Mouse (Mus musculus) limb, embryonic 11.5 days (tissue): ENCODE results near the gene Jam3. TPM values are rescaled to one million over a fixed set of nuclear protein-coding genes. Genes with fewer than 3 reads are reported as not detected.
"Not testable (repeated sequence)": the region's sequence is repeated elsewhere in the genome, so short reads cannot be mapped to it uniquely, and the experiment has no call there.

Experiments
- ATAC-seq: fragments of 200-750 bp; cut with Nextera tagmentation; 2 replicates; pipeline ENCODE4 v1.8.0; 2017; ENCODE audit warnings: low read depth; ENCODE audit not compliant: insufficient number of reproducible peaks, low FRiP score, low TSS enrichment
- DNase-seq: peaks from one replicate; pipeline ENCODE4 v3.0.0-alpha.2; 2015; ENCODE audit warnings: low spot score
- H3K27ac ChIP-seq: fragments of 300-500 bp; sonication (generic); replicated peaks from 2 replicates; pipeline ENCODE4 v1.5.1; 2014; ENCODE audit warnings: low read depth, mild to moderate bottlenecking, low read length
- H3K27me3 ChIP-seq: fragments of 300-500 bp; sonication (generic); 2 replicates; pipeline ENCODE4 v1.6.1; 2014; ENCODE audit warnings: mild to moderate bottlenecking, low read length, mixed read lengths; ENCODE audit not compliant: control insufficient read depth, insufficient read depth
- H3K36me3 ChIP-seq: fragments of 300-500 bp; sonication (generic); 2 replicates; pipeline ENCODE4 v1.6.1; 2014; ENCODE audit warnings: mild to moderate bottlenecking, low read length, moderate library complexity, mixed read lengths; ENCODE audit not compliant: control insufficient read depth, insufficient read depth
- H3K4me1 ChIP-seq: fragments of 300-500 bp; sonication (generic); 2 replicates; pipeline ENCODE4 v1.6.1; 2014; ENCODE audit warnings: low read length, mixed read lengths; ENCODE audit not compliant: control insufficient read depth, insufficient read depth
- H3K4me2 ChIP-seq: fragments of 300-500 bp; sonication (generic); 2 replicates; pipeline ENCODE4 v1.6.1; 2014; ENCODE audit warnings: low read depth, mild to moderate bottlenecking, moderate library complexity; ENCODE audit not compliant: severe bottlenecking
- H3K4me3 ChIP-seq: fragments of 300-500 bp; sonication (generic); 2 replicates; pipeline ENCODE4 v1.5.1; 2014; ENCODE audit warnings: low read depth, low read length
- H3K9ac ChIP-seq: fragments of 300-500 bp; sonication (generic); 2 replicates; pipeline ENCODE4 v1.6.1; 2014; ENCODE audit warnings: mild to moderate bottlenecking, low read length
- H3K9me3 ChIP-seq: fragments of 300-500 bp; sonication (generic); 2 replicates; pipeline ENCODE4 v1.6.1; 2016; ENCODE audit warnings: low read length; ENCODE audit not compliant: control insufficient read depth
- WGBS: fragments of 180-500 bp; shearing (Covaris S2); extraction: QIAGEN DNeasy Blood & Tissue Kit; methylation state at CpG from one replicate; pipeline ENCODE4 v1.1.7; 2014; 5-methylcytosine and 5-hydroxymethylcytosine counted together
- polyA plus RNA-seq: library from polyadenylated mRNA; unstranded; fragments of >200 nt; fragmentation: Nextera tagmentation; extraction: Ambion mirVana; gene quantifications from 2 replicates; pipeline ENCODE4 v1.2.1, GENCODE M21; 2014

The Jam3 gene
- polyA plus RNA-seq, 1 experiment from 2014 or later, result 121 TPM

DNA sequence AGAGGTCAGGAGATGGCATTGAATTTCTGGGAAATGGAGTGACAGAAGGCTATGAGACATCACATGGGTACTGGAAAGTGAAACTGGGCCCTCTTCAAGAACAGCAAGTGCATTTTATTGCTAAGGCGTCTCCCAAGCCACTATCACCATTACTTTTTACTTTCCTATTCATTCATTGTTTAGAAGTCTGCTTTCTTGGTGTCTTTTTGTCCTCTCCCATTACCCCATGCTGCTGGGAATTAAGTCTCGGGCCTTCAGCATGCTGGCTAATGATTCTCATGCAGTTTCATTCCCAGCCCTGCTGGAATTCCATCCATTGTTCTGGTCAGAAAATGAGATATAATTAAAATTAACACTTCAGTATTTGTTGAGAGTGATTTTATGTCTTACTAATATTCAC lies 9.7 kb upstream of the Jam3 start:
- Histone ChIP-seq H3K27ac (no peak overlapping the region), H3K27me3 (no peaks in the 10 kb centered on the region), H3K4me3 (no peak overlapping the region), H3K36me3 (no peaks in the 10 kb centered on the region), H3K9ac (no peak overlapping the region), H3K4me1 (no peaks in the 10 kb centered on the region), H3K9me3 (no peaks in the 10 kb centered on the region), H3K4me2 (no peak overlapping the region)
- 60% methylated on average over 2 of the region's 2 CpGs for WGBS
- ATAC-seq, result no peak
- DNase-seq, result no peak

DNA sequence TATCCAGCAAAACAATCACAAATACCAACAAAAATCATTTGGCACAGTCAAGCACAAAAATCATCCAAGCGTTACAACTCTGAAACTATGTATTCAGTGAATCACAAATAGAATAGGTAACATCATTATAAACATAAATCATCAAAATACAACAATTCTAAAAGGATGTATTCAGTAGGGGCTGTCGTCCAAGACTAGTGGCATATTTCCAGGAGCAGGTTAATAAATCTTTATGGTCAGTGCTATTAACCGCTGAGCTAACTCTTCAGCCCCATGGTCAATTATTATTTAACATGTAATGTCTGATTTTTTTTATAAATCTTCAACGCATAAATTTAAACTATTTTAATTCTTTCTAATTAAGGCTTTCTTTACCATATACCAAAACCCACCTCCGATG lies 8.4 kb upstream of the Jam3 start:
- not testable (repeated sequence) for H3K4me1 ChIP-seq, H3K4me3 ChIP-seq, H3K9me3 ChIP-seq, H3K27me3 ChIP-seq, H3K36me3 ChIP-seq, ATAC-seq, DNase-seq, H3K9ac ChIP-seq, H3K4me2 ChIP-seq, H3K27ac ChIP-seq
- WGBS, result 89% methylated on average over 5 of the region's 5 CpGs

- Histone ChIP-seq H3K9me3 (no peaks in the 10 kb centered on the region), H3K27ac (no peak overlapping the region), H3K4me3 (peak overlapping the region; percentile 83; the same call in 1 of the 2 replicates), H3K36me3 (no peaks in the 10 kb centered on the region), H3K9ac (no peak overlapping the region), H3K4me2 (peak overlapping the region; percentile 71), H3K4me1 (peaks cover 13% of the 10 kb centered on the region), H3K27me3 (no peaks in the 10 kb centered on the region)
- no peak for ATAC-seq
- DNase-seq, result no peak
- WGBS, result 85% methylated on average over 4 of the region's 4 CpGs
These were observed 1.4 kb downstream of the Jam3 start for GRCm38 (mm10) chr9:27153861-27154260.

DNA sequence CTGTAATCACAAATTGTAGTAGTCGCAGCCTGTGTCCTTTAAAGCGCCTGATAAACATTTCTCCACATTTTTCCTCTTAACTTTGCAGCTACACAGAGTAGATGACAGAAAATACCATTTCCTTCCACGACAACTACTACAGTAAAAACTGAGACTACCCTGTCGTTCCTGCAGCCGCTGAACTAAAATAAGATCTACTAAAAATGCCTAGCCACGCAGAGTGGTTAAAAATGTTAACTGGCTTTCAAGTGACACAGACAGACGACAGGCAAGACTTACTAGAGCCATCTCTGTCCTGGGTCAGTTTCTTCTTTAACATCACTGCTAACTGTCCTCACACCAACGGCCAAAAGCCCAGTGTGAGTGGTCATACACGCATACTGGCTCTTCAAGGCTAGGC lies 5.4 kb downstream of the Jam3 start:
- no peaks in the 10 kb centered on the region for H3K27me3 ChIP-seq
- 57% methylated on average over 9 of the region's 9 CpGs for WGBS
- H3K4me3 ChIP-seq, result no peak overlapping the region
- H3K9ac ChIP-seq, result no peak overlapping the region
- no peak for ATAC-seq
- DNase-seq, result no peak
- H3K4me2 ChIP-seq, result no peak overlapping the region
- H3K4me1 ChIP-seq, result peaks cover 19% of the 10 kb centered on the region
- H3K27ac ChIP-seq, result no peak overlapping the region
- no peaks in the 10 kb centered on the region for H3K36me3 ChIP-seq
- H3K9me3 ChIP-seq, result no peaks in the 10 kb centered on the region

DNA sequence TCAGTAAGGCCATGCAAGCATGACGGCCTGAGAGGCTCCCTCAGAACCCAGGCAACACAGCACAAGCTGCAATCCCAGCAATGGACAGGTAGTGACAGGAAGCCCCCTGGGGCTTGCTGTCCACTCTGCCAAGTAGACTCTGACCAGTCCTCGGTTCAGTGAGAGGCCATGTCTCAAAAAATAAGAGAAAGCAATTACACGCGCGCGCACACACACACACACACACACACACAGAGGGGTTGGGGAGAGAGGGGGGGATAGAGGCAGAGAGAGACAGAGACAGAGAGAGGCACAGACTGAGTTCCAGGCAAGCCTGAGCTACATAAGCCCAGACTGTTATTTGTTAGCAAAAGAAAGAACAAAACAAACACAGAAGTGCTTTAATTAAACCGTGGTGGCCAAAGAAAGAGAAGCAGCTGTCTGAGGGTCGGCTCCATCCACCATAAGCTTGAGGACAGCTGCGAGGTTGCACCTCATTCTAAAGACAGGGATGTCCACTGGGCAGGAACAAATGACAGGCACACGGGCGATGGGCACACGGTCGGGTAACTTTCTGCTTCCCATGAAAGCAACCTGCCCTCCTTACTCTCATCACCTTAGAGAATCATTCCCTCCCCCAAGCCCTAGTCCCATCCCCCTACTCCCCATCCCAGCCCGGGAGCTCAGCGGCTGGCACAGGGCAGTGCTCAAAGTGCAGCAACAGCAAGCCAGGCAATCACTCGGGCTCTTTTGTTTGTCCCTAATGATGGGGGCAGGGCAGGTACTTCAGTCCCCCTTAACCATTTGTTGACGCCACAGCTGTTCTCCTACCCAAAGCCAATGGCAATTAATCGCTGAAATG lies 6.4 kb downstream of the Jam3 start:
- H3K9me3 ChIP-seq, result no peaks in the 10 kb centered on the region
- H3K36me3 ChIP-seq, result no peaks in the 10 kb centered on the region
- H3K27ac ChIP-seq, result no peak overlapping the region
- H3K4me1 ChIP-seq, result peaks cover 14% of the 10 kb centered on the region
- peak overlapping the region; percentile 37; the same call in 1 of the 2 replicates for H3K9ac ChIP-seq
- no peak; the same call in 1 of the 2 replicates for ATAC-seq
- H3K27me3 ChIP-seq, result no peaks in the 10 kb centered on the region
- WGBS, result 27% methylated on average over 18 of the region's 18 CpGs
- peak overlapping the region; percentile 36 for H3K4me2 ChIP-seq
- peak; percentile 56 for DNase-seq
- no peak overlapping the region for H3K4me3 ChIP-seq

DNA sequence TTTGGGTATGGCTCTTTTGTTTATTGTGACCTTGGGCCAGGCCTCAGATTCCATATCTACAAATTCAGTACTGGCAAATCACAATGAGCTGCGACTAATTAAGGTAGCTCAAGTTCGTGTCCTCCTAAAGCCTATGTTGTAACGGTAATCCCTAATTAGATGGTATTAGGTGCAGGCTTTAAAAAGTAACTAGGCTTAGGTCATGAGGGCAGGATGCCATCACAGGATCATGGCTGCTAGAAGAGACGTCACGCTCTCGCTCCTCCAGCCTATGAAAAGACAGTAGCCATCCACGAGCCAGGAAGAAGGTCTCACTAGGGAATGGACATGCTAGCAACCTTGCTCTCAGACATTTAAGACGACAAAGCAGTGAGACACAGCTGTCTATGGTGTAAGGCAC lies 7.3 kb downstream of the Jam3 start:
- no peak overlapping the region for H3K27ac ChIP-seq
- DNase-seq (no peak), ATAC-seq (no peak)
- no peaks in the 10 kb centered on the region for H3K27me3 ChIP-seq
- H3K9me3 ChIP-seq, result no peaks in the 10 kb centered on the region
- H3K4me3 ChIP-seq, result no peak overlapping the region
- WGBS, result 76% methylated on average over 8 of the region's 8 CpGs
- H3K4me1 ChIP-seq, result peaks cover 12% of the 10 kb centered on the region
- no peak overlapping the region for H3K9ac ChIP-seq
- H3K36me3 ChIP-seq, result no peaks in the 10 kb centered on the region
- H3K4me2 ChIP-seq, result no peak overlapping the region

DNA sequence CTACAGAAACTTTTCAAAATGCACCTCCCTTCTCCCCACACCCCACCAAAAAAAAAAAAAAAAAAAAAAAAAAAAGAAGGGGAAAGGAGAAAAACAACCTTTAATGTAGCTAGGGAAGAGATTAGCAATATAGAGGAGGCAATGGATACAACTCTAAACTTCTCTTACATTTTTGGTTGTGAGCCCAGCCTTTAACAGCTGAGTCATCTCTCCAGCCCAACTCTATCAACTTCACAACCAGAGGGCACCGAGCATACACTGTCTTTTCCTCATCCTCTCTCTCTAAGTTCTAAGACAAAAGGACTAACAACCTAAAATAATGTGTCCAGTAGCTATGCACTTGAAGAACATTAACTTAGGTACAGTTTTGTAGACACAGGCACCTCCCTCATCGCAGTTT lies 8.4 kb downstream of the Jam3 start:
- peaks cover 12% of the 10 kb centered on the region for H3K4me1 ChIP-seq
- DNase-seq (no peak), ATAC-seq (no peak)
- no peak overlapping the region for H3K9ac ChIP-seq
- H3K4me3 ChIP-seq, result no peak overlapping the region
- no peak overlapping the region for H3K4me2 ChIP-seq
- H3K36me3 ChIP-seq, result no peaks in the 10 kb centered on the region
- 94% methylated on average over 2 of the region's 2 CpGs for WGBS
- no peaks in the 10 kb centered on the region for H3K9me3 ChIP-seq
- H3K27ac ChIP-seq, result no peak overlapping the region
- no peaks in the 10 kb centered on the region for H3K27me3 ChIP-seq

GRCm38 (mm10) chr9:27144996-27145395 lies 10.2 kb downstream of the Jam3 start:
- DNase-seq (no peak), ATAC-seq (no peak)
- no peak overlapping the region for H3K27ac ChIP-seq
- H3K4me2 ChIP-seq, result no peak overlapping the region
- 88% methylated on average over 5 of the region's 5 CpGs for WGBS
- H3K9ac ChIP-seq, result no peak overlapping the region
- H3K36me3 ChIP-seq, result no peaks in the 10 kb centered on the region
- no peaks in the 10 kb centered on the region for H3K27me3 ChIP-seq
- H3K4me3 ChIP-seq, result no peak overlapping the region
- H3K9me3 ChIP-seq, result no peaks in the 10 kb centered on the region
- peaks cover 12% of the 10 kb centered on the region for H3K4me1 ChIP-seq
